Mouse (Mus musculus): Measurements from ENCODE around the gene St6galnac6.
A peak's percentile ranks its signal among the peaks of the same experiment; 100 is the strongest.

The St6galnac6 gene

DNA sequence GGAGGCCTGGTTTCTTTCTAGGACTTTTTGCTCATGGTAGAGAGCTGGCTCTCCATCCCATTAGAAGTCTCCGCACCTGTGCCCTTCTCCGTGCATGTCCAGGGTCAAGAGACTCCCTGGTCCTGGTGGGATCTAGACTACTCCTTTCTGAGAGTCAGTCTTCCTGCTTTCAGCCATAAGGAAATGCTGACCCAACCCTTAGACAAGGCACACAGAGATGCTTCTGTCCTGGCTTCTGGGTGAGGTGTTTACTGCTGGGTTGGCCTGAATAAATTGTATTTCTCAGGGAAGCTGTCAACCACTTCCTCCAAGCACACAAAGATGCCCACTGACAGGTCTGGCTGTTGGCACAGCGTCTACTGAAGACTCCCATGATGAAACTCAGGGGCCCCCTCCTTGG, at the start of gene St6galnac6:
St6galnac6 (plus strand) TSS at position 301 of the 400 bp plus-strand sequence.
- DNase-seq, result no peak

DNA sequence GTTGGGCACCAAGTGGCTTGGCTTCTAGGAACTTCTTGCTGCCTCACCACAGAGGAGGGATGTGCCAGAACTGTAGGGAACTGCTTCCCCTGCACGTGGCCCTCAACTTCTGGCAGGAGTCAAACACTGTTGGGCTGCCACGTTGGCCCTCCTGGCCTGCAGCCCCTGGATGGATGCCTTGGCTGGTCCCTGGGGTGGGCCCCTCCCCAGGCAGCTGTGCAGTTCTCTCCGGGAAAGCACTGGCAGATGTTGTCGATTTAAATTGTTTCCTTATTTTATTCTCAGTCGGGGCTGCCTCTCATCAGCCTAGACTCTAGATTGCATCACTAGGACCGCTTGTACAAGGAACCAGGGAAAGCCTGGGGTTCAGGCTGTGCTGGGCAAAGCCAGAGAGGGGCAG, 49.7 kb upstream of the St6galnac6 start:
- DNase-seq, result peak; percentile 99

DNA sequence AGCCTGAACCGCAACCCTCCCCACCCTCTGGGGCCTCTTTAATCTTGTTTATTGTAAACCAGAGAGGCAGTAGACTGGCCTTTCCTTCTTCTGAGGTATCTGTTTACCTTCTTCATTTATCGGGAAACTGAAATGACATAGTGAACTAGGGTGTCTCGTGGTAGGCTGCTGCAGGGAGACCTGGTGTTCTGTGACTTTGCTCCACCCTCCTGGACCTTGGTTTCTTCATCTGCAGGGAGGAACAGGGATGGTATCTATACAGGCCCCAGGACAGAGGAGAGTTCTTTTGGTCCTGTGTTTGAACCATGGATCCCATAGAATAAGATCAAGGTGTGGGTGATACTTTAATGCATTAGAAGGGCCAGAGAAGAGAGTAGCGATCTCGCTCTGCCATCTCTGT, 48.3 kb upstream of the St6galnac6 start:
- DNase-seq, result no peak

DNA sequence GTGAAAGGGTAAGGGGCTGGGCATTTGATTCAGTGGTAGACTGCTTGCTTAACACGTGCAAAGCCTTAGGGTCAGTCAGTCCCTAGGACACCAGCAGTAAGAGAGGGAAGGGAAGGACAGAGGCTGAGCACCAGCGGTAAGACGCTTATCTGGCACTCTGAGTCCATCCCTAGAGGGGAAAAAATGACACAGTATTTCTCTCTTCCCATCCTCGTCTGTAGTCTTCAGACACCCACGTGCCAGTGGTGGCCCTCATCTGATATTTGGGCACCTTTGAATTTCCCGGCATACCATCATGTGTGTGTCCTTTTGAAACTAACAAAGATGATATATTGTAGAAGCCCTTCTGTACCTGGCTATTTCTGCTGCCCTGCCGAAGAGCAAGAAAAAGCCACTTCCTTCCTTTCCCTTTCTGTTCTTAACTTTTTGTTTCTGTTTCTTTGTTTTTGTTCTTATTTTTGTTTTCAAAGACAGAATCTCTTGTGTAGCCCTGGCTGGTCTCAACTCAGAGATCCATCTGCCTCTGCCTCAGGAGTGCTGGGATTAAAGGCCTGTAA, 45.8 kb upstream of the St6galnac6 start:
- DNase-seq, result no peak

DNA sequence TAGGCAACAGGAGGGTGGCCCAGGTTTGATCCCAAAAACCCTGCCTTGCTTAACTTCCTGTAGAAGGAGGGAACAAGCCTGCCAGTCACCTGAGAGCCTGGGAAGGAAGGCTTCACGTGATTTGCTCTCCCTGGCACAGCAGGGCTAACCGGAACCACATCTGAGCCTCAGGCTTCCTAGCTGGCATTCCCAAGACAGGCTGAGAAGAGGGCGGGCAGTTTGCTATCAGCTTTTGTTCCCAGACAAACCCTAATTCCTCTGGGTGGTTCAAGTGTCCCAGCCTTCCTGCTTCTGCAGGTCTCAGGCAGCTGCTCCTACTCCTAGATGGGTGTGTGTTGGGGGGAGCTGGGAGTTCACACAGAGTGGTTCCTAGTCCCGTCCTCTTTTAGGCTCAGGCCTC, 44.0 kb upstream of the St6galnac6 start:
- DNase-seq, result no peak

DNA sequence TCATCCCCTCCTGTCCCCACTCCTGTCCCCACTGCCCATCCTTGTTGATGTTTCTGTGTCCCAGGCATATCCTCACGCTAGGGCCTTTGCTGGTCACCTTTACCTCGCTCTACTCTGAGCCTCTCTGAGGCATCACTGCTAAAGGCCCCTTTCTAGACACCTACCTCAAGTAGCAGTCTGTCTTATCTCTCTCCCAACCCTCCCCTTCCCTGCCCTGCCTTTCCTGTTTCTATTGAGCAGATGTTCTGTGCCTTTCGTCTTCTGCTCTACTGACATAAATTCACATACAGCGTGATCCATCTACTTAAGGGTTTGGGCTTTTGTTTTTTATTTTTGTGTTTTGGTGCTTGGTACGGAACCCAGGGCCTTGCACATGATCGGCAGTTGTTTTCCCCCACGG, 43.5 kb upstream of the St6galnac6 start:
- DNase-seq, result no peak

DNA sequence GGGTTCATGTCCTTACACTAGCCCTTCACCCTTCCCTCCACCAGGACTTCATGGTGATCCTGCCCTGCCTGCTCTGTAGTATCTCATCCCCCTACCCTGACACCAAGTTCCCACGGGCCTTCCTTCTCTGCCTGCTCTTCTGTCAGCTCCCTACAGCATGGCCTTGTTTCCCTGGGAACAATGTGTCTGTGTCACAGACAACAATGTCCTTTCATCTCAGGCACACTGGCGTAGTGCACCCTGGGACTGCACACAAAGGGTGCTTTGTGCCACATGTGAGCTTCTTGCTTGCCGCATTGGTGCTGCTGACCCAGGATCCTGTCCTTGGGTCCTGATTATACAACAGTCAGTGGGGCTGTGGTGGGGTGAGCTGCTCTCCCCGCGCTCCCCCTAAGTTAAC, 39.9 kb upstream of the St6galnac6 start:
- DNase-seq, result no peak

DNA sequence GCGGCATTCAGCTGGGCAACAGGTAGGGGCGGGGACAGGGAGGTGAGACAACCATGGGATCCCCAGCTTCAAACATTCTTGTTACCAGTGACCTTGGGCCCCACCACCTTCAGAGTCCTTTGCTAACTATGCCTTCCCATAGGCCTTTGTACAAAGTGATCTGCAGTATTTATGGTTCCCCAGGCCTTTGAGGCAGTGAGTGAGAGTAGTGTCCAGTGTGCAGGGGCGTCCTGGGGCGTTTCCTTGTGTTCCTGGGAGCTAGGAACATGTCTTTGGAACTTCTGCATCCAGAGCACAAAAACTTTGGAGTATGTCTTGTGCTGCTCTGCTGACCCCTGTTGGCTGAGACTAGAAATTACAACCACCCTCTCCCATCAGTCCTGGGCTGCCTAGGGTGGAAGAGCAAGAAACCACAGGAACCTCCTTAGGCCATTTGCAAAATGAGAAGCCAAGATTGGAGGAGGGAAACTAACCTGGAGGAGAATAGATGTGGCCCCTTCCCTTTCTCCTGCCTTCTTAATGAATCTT, 32.9 kb upstream of the St6galnac6 start:
- peak; percentile 95 for DNase-seq

DNA sequence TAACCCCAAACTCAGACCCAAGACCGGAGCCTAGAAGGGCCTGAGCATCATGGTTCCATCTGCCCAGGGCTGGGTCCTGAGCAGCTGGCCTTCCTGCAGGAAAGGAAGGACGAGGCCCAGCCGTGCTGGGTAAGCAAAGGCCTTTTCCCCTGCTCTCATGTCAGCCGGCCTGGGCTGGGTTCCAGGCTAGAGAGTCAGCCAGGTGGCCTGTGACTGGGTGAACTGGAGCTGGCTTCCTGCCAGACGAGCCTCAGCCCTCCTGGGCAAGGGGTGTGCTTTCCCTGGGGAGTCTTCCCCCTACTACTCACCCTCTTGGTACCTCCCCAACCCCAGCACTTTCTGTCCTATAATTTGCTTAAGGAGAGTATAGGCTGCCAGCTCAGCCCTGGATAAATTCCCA, 31.4 kb upstream of the St6galnac6 start:
- DNase-seq, result peak; percentile 96

DNA sequence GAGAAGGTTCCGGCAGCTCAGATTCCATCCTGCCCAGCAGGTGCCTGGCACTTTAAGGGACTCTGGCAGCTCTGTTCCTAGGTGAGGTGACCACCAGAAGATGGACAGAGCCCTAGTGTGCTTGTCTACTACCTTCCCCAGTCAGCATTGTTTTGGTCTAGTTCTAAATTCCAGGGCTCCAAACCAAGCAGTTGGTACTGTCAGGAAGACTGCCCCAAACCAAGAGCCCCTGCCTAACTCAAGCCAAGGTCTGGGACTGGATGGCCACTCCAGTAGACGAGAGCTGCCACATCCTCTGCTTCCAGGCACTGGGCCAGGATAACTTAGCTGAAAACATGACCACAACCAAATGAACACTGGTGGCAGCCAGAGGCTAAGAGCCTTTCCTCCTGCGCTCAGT, 30.6 kb upstream of the St6galnac6 start:
- DNase-seq, result no peak

DNA sequence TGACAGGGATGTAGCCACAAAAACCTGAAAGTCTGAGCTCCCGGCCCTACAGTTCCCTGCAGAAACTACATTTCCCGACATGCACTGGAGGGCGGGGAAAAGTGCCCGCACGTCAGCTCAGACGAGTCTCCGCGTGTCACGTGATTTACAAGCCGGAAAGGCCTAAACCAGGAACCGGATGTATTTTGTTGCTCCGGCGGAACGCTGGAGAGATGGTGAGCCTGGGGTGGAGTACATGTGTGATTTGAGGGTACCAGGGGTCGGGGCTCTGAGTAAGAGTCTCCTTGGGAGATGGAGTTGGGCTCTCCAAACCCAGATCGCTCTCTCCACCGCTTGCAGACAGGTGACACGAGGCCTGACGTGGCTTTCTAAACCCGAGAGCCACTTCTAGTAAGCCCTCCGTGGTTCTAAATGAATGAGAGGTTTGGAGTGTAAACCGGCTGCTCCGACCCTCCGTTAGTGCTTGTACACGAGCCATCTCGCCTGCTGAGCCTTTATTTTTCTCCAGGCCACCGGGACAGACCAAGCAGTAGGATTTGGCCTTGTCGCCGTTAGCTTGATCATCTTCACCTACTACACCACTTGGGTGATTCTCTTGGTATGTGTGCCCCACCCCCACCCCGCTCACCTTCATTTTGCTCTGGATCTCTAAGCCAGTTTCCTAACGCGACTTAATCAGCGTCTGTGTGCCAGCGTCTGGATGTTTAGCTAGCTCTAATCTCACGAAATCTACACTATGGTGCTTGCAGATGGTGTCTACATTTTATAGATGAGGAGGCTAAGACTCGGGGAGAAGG, 28.6 kb upstream of the St6galnac6 start, which contains the start of gene Dpm2:
Dpm2 (plus strand) TSS at position 161 of the 797 bp plus-strand sequence.
- DNase-seq, result peak; percentile 99

DNA sequence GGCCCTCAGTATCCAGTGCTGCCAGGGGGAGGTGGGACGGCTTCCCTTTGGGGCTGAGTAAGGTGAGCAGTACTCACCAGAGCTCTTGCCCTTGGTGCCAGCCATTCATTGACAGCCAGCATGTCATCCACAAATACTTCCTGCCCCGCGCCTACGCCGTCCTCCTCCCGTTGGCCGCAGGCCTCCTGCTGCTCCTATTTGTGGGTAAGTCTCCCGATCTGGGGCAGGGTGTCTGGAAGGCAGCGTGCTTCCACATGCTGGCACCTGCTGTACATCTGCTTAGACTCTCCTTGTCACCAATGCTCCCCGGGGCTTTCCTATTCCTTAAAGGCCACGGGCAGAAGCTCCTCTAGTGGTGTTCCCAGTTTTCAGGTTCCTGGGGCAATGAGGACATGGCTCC, 27.3 kb upstream of the St6galnac6 start:
- no peak for DNase-seq

DNA sequence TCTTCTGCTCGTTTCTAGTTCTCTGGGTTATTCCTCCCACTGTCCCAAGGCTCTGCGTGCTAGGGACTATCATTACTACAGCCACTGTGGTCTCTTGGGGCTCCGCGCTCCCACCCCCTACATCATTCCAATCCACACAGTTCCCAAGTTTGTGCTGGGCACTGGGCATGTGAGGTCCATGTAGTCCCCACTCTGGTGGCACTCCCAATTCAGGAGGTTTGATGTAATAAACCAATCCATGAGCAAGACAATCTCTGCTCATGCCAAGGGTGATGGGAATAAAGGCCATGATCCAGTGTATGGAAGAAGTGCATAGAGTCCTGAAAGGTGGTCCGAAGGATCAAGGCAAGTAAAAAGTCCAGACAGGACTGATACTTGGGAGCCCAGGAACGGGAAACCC, 25.0 kb upstream of the St6galnac6 start, which contains the start of gene Pip5kl1:
Pip5kl1 (plus strand) TSS at position 301 of the 400 bp plus-strand sequence.
- DNase-seq, result no peak

DNA sequence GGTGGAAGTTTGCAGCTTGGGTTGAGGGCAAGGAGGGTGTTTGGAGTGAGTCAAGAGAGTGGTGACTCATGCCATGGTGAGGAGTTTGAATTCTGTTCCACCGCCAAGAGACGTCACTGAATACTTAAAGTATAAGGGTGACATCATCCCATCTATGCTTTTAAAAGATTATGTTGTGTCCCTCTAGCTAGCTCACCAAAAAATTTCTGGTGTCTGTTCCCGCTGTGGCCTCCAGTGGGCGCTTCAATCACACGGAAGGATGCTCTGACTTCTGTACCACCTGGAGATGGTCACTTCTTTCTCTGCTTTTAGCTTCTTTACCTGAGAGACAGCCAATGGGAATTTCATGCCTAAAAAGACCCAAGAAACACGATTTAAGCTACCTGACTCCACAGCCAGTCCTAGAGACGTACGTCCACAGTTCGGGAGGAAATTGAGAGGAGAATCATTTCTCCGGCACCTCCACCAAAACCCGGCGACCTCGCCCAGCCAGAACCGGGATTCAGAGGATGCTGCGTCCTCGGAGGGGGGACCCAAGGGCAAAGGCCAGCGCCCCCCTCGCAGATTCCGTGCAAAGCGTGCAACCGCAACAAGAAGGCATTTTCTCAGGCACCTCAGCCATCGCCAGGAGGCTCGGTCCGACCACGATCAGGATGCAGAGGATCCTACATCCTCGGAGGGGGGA, 24.5 kb upstream of the St6galnac6 start:
- peak; percentile 92 for DNase-seq

DNA sequence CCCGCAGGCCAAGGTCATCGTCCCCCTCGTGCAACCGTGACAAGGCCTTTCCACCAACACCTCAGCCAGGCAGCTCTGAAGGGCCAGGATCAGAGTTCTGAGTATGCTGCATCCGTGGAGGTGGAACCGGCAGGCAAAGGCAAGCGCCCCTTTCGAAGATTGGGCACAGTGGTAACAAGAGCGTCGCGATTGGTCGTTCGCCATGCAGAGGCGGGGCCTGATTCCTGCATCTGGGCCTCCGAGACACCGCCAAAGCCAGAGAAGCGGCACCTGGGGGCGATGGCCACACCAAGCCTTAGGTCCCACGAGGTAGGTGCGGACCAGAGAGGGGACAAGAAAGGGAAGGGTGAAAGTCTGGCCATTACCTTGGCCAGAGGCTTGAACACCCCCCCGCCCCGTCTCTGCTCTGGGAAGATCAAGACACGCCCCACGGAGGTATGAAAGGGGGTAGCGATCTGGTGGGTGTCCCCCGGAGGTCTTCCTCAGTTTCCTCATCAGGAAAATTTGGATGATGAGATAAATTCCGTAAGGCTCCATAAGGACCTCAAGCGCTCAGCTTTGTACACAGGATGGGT, 23.8 kb upstream of the St6galnac6 start, which contains the start of gene 9430097D07Rik:
9430097D07Rik (minus strand) TSS at position 99 of the 575 bp plus-strand sequence.
- peak; percentile 92 for DNase-seq

DNA sequence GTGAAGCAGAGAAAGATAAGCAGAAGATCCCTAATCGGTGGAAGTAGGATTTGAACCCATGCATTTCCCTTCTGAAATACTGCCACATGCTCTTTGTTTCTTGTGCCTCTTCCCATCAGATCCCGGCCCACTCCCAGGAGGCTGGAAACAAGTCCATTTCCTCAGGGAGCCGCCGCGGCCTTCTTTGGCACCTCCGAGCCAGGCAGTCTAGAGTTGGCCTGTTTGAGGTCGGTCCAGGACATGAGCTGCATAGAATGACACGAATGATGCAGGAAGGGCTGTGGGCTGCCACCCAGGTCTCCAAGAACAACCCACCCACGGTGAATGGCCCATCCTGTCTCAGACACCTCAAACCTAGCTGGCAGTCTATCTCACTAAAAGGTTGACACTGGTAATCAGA, 23.0 kb upstream of the St6galnac6 start:
- peak; percentile 94 for DNase-seq

DNA sequence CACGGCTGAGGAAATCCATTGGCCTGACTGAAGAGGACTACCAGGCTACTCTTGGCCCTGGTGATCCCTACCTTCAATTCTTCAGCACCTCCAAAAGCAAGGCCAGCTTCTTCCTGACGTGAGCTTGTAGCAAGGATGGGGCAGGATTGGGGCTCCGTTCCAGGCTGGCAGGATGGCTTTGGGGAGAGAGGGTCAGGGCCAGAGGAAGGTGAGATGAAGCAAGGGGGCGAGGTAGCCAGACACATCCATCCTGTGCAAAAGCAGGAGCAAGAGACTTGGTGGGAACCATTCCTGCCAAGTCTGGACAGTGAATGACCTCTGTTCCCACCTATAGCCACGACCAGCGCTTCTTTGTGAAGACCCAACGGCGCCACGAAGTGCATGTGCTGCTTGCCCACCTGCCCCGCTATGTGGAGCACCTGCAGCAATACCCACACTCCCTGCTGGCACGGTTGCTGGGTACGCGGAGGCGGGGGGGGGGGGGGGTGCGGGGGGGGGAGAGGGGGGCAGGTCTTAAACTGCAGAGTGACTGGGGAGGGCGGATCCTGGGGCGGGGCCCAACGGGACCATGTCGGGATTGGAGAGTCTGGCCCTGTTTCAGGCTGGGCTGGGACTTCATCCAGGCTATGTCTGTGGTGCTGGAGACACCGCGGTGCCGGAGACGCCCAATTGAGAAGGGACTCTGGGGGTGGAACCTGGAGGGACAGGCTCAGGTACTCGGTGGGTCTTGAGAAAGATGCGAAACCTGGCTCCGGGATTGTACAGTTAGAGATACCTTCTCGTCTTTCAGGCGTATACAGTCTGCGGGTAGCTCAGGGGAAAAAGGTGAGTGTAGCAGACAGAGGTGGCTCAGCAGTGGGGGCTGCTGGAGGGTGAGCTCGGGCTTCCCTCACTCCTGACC, 21.1 kb upstream of the St6galnac6 start:
- peak; percentile 92 for DNase-seq

DNA sequence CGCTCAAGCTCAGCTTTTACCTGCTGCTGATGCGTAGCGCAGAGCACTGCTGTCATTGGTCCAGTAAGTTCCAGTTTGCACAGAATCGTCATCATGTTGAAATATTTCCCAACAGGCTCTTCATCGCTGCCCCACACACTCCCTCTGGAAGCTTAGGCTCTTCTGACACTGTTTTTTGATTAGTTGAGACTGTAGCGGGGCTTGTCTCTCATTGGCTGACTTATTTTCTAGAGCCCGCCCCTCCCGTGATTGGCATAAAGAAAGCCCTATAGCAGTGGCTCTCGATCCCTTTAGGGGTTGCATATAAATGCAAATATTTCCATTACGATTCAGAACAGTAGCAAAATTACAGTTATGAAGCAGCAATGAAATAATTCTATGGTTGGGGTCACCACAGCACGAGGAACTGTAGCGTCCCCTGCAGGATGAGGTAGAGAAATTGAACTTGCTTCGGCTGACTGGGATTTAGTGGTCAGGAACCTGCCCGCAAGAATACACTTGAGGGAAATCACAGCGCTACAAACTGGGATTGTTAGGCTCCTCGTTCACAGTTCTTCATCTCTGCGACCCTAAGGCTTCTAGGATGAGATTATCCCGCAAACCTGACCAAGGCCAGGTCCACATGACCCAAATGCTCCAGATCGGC, 17.9 kb upstream of the St6galnac6 start:
- DNase-seq, result no peak

DNA sequence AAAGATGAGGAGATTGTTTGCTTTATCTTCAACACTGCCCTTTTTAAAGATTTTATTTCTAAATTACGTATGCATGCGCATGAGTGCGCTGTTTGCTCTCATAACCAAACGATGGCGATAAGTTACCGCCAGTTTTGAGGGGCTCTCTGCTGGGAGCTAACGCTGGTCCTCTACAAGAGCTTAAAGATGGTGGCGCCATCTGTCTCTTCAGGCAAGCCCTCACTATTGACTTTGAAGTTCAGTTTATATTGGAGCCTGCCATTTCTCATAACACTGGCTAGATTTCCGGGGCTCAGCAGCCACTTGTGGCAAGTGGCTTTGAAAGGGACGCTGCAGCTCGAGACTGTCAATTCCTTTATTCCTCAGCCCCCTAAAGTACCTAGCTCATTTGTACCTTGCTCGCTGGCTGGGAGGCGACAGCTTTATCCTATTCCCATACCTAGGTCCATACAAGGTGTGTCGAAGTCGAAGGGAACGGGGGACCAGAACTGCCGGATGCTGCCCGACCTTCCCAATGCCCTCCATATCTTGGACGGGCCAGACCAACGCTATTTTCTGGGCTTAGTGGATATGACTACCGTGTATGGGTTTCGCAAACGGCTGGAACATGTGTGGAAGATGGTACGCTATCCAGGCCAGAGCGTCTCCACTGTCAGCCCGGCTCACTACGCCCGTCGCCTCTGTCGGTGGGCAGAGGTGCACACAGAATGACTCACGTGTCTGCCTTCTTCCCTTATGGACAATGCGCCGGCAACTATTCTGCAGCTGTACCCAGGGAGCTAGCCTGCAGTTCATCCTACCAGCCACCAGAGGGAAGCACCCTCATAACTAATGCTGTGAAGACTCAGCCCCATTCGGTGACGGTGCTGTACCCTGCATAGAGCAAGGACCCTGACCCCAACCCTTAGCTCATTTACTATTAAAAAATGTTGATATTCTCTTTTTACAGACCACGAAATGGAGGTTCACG, 16.4 kb upstream of the St6galnac6 start:
- DNase-seq, result peak; percentile 98

DNA sequence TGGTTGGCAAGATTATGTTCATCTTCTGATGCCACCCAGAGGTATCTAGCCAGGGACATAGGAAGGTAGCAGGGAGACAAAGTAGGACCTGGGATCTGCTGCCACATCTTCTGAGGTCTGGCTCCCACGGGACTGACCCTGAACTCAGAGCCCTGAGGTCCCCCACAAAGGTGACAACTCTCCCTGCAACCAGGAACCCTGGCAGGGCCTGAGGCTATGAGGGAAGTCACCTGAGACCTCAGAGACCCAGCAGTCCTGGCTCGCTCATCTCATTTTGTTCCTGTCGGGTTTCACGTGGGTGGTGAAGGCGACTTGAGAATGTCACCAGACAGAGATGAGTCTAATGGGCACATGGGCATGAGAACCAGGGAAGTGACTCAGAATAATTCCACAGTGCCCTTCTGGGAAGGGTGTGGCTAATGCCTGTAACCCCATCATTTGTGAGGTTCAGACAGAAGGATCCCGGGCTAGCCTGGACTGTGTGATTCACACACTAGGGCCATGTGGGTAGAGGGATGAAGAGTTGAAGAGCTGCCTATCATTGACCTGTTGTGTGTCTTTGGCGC, 14.3 kb upstream of the St6galnac6 start:
- DNase-seq, result no peak
